Mouse (Mus musculus): ENCODE measurements at regions not wholly inside any gene's neighbourhood (a gene's known extent, or its start where the extent isn't known, plus 50 kb on each side); places are given as distances from the start of the nearest gene placed in this dataset.
"Not testable (repeated sequence)": the region's sequence is repeated elsewhere in the genome, so short reads cannot be mapped to it uniquely, and the experiment has no call there.

DNA sequence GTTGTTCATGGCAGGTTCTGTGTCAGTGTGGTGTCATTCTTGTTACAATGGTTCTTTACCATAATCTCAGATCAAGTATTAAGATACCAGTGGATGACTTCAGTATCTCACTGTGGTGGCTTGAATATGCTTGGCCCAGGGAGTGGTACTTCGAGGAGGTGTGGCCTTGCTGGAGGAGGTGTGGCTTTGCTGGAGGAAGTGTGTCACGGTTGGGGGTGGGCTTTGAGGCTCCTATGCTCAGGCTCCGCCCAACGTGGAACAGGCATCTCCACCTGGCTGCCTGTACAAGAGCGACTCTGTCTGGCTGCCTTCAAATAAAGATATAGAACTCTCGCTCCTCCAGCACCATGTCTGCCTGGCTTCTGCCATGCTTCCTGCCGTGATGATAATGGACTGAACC, 63.6 kb downstream of the Cd2 start:
- no peak for DNase-seq
- intact Hi-C loops (cut with DNase I), result no loop called here

DNA sequence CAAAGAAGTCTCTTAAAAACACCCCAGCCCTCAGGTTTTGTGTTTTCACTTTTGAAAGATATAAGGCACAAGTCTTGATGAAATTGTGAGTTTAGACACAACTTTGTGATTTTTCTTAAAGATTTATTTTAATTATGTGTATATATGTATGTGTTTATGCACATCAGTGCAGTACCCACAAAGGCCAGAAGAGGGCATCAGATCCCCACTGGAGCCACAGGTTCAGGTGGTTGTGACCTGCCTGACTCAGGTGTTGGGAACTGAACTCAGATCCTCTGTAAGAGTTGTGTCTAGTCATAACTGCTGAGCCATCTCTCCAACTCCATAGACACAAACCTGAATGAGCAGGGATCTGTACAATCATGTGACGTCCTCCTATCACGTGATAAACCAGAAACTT, 67.8 kb downstream of the Cd2 start:
- intact Hi-C loops (cut with DNase I), result no loop called here
- no peak for DNase-seq

DNA sequence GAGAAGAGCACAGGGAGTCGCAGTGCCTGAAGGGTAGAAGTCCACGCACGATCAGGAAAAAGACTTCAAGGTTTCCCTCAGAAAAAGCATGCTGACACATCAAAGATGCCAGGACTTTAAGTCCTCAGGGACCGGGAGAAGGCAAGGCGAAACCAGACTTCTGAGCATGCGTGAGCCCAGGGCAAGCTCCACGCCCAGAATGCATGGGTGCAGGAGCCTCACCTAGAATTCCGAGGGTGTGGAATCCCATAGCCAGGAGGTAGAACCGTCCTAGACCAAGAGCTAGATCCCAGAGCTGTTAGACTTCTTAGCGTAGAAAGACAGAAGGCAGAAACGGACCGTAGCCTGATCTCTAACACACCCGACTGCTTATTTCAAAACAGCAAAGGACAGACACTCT, 71.0 kb downstream of the Cd2 start:
- DNase-seq, result no peak
- intact Hi-C loops (cut with DNase I), result no loop called here

DNA sequence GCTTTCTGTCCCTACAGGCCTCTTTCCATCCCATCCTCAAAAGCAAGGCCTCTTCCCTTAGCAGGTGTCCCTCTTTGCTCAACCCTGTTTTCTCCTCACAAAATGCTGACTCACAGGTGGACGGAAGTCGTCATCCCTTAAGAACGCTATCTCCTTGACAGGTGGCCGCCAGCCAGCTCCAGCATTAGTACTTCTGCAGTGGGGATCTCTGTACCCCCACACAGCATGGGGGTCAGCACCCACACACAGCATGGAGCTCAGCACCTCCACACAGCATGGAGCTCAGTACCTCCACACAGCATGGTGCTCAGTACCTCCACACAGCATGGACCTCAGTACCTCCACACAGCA, 74.6 kb downstream of the Cd2 start:
- intact Hi-C loops (cut with DNase I), result no loop called here
- no peak for DNase-seq

DNA sequence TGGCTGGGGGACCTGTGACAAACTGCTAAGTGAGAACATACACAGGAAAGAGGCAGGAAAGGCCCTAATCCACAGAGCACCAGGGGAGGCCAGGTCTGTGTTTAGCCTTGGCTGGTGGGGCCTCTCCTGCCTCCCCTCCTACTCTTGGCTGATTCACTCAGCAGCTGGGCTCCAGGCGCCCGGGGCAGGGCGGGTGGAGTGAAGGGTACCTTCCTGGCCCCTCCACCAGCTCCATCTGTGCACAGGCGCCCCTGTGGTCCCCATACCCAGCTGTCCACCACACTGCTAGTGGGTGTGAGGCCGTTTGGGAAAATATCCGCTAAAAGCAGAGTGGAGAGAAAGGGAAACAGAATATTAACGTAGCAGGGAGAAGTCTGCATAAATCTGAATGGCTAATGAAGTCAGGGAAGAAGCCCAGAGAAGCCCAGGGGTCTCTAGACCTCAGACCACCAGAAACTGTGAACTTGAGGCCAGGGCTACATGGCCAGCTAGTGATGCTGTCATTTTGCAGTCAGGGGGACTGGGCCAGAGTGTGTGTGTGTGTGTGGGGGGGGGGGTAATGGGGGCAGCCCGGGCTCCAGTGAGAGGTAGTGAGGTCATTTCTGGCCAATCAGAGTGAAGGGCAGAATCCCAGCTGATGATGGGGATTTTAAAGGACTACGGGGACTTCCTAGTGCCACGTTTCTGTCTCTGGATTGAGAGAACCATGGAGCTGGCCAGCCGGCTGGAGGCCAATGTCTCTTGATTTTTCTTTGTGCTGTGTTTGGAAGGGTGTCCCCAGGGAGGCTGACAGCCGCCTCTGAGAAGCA, 75.1 kb downstream of the Cd2 start:
- intact Hi-C loops (cut with DNase I), result no loop called here
- peak; percentile 69 to 75 for DNase-seq

DNA sequence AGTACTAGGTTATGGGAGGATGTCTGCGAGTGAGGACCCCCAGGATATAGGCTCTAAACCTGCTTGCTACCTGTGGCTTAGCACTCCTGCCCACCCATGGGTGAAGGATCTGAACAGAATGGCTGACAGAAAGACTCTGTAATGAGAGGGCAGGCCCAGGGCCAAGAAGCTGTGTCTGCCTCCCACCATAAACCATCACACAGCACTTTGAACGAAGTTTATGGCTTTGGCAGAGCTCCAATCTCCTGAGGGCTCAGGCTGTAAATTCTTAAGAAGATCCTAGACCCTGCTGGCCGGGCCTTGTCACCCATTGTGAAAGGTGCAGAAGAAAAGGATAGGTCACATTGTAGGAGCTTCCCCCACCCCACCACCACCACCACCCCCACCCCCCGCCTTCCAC, 75.8 kb downstream of the Cd2 start:
- peak in 1 of 2 experiments; percentile 8 for DNase-seq
- intact Hi-C loops (cut with DNase I), result no loop called here

DNA sequence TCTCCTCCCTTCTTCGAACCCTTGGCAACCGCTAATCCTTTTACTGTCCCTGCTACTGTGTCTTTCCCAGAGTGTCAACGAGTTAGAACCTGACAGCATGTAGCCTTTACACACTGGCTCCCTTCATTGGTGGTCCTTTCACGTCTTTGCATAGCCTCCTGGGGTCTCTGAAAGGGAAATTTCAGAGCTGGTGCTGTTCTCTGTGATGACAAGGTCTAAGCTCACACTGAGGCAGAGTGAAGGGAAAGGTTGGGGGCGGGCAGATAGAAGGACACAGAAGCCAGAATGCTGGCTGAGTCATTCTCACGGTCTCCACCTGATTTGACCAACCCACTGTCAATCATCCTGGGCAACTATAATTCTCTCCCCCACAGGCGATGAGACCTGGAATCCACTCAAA, 78.2 kb downstream of the Cd2 start:
- no peak for DNase-seq
- intact Hi-C loops (cut with DNase I), result no loop called here

DNA sequence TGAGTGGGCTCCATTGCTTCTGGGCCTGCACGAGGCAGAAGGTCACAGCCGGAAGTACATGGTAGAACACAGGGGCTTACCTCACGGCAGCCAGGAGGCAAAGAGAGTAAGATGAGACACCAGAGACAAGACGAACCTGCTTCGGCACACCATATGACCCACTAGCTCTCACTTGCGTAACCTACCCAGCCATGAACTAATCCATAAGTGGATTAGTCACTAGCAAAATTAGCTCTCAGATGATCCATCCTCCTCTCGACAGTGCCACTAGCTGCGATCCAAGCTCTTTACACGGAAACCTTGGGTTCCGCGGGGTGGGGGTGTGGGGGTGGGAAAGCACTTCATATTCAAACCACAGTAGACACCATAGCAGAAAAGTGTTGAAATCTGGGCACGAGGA, 79.0 kb downstream of the Cd2 start:
- intact Hi-C loops (cut with DNase I), result no loop called here
- DNase-seq, result no peak

DNA sequence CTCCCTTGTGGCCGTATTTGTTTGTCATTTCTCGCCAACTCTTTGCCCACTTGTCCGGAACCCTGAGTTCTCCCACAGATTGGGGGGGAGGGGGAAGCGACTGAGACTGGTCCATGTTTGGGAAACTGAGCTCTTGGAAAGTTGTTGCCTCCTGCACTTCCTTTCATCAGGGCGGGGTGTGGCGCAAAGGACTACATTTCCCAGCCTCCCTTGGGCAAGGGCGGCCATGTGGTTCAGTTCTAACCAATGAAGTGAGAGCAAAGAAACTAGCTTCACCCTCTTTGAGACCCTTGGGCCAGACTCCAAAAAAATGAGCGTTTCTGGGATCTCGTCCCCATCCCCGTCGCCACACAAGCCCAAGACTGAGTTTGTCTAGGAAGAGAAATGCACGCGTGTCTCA, 81.6 kb downstream of the Cd2 start:
- intact Hi-C loops (cut with DNase I), result not testable (repeated sequence)
- DNase-seq, result peak; percentile 32 to 41

DNA sequence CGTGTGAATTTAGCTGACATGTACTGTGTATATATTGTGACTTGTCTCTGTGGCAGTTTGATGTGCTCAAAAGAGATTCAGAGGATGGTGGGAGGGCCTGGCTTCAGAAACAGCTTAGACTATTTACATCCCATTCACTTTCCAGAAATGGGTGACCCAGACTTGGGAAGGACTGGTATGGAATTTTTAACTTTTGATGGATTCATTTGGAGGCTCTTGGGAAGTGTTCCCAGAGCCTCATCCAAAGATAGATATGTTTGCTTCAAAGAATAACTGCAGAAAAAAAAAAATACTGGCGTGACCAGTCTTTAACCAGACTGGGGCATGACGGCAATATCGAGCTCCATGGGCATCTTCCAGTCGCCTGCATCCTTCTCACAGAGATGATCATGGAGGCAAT, 84.6 kb upstream of the Ptgfrn start:
- intact Hi-C loops (cut with DNase I), result no loop called here
- no peak for DNase-seq

DNA sequence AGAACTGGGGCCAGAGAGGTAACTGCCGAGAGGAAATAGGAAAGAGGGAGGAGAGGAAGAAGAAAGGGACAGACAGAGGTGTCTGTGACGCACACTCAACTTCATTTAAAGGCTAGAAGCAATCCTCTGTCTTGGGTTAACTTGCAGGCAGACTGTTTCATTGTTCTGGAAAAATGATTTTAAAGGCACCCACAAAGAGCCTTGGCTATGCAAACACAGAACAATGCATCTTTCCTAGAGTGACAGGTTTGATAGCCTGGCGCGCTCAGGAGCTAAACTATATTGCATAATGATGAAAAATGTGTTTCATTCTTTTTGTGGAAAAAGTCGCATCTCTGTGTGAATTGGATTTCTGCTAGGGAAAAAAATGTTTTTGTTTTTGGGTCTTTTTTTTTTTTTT, 84.2 kb upstream of the Ptgfrn start:
- no peak for DNase-seq
- intact Hi-C loops (cut with DNase I), result no loop called here

DNA sequence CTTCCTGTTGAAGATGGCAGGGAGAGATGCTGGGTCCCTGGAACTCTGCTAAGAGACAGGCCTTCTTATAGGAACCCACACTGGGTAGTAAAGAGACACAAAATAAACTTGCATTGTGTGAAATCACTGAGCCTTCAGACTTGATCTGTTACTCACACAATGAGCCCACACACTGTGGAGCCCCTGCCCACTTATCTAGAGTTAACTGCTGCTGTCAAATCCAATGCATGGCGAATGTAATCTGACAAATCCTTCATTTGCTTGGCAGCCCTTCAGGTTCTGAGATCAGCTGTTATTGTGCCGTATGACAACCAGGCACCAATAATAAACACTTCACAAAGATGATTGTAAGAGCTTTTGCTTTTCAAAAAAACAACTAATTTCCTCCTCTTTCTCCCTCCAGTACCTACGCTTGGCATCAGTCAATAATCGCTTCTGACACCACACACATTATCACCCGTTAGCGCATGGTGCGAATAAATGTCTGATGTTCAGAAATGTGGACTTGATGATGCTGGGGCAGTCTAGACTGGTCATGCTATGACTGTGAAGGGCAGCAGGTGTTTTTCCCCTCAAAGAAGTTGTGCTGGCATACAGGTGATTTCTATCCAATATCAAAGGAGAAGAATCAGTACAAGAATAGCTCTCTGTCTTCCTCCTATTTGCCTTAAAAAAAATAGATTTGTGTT, 81.4 kb upstream of the Ptgfrn start:
- intact Hi-C loops (cut with DNase I), result no loop called here
- DNase-seq, result peak; percentile 9 to 10

DNA sequence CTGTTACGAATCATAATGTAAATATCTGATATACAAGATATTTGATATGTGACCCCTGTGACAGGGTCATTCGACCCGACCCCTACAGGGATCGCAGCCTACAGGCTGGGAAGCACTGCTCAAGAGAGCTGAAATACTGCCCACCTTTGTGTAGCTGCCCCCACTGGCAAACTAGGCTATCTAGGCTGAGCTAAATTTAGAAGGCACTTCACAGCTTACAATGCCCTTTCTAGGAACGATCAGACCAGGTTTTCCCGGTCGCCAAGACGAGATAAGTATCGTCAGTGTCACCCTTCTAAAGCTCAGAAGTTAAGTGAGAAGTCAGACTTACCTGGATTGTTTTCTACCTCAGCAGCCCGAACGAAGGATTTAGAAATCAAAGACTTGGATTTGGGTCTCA, 71.9 kb upstream of the Ptgfrn start:
- intact Hi-C loops (cut with DNase I), result no loop called here
- peak; percentile 22 for DNase-seq

DNA sequence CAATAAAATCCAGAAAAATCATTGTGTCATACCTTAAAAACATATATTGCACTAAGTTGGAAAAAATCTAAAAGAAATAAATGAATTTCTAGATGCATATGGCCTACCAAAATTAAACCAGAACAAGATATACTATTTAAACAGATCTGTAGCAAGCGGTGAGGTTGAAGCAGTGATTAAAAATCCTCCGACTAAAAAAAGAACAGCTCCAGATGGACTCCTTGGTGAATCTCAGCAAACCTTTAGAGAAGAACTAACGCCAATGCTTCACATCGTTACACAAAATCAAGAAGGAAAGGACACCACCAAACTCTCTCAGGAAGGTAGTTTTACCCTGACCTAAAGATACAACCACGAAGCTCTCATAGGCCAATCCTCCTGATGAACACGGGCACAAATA, 63.9 kb upstream of the Ptgfrn start:
- intact Hi-C loops (cut with DNase I), result no loop called here
- no peak for DNase-seq

DNA sequence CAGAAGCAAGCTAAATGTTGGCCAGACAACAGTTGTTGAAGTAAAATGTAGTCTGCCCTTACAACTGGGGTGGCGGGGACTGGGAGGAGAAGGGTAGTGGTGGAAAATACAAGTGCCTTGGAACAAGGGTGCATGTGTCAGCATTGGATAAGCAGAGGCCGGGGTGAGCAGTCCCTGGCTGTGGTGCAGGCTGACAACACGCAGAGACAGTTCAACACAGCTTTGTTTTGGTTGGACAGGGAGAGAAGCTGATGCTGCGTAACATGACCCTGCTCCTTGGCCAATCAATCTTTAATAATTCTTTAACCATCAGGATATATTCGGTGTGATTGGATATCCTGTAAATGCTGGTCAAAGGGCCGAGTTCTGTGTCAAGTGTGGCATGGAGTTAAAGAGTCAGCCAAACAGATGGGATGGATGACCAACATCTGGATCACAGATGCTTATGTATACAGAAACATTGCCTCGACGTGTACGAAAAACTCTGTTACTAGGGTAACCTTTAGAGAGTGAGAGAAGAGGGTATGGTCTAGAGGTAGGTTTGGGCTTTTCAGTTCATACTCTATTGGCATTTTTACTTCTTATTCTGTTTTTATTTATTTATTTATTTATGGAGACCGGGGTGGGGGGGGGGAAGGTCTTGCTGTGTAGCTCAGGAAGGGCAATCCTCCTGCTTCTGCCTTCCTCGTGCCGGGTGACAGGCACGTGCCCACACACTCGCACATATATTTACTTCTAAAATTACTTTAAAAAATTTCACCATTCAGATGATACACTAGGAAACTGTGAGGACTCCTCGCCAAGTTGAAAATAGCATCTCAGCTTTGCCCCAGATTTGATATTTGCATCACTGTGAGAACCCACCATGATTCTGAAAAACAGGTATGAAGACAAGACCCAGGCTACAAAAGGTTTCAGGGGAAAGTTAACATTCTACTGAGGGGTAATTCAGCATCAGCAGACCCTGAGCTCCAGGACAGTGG, 60.2 kb upstream of the Ptgfrn start:
- intact Hi-C loops (cut with DNase I), result no loop called here
- DNase-seq, result no peak

DNA sequence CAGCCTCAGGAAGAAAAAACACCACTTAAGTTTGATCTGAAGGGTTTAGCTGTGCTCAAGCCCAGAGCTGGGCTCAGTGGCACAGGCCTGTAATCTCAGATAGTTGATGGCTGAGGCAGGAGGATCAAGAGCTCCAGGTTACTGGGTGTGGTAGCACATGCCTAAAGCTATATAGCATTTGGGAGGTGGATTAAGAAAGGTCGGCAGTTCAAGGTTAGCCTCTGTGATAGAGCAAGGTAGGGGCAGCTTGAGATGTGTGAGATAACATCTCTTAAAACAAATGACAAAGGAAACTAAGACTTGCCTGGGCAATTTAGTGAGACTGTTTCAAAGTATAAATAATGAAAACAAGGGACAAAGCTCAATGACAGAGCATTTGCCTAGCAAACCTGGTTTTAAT, 56.9 kb upstream of the Ptgfrn start:
- intact Hi-C loops (cut with DNase I), result no loop called here
- no peak for DNase-seq

DNA sequence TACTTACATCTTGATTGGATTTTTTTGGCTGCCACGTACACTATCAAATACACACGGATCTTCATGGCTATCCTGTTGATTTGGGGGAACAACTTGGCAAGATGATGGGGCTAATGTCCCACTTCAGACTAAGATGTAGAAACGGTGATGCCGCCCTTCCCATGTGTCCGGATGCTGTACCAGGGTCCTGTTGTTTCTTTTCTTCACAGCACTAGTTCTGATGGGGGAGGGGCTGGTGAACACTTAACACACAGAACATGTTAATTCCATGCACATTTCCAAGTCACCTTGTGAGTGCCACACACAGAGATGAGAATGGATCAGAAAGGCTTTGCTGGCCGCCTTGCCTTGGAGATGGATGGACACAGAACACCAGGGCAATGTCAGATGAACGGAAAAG, 56.5 kb upstream of the Ptgfrn start:
- DNase-seq, result no peak
- intact Hi-C loops (cut with DNase I), result no loop called here

DNA sequence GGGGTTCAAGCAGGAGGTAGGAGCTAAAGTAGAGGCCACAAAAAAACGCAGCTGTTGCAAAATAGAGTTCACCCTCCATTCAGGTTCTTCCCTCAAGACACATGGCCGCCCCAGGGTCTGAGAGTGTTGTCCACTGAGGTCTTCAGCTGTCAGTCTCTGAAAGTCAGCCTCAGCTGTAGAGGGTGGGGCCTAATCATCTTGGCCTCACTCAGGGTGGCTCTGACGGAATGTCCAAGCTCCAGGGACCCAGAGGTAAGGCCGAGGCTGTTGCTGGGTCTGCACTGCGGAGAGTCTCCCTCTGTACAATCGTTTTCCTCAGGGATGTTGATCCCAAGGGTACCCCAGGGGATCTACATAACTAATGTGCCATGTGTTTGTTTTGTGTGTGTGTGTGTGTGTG, 55.2 kb upstream of the Ptgfrn start:
- DNase-seq, result no peak
- intact Hi-C loops (cut with DNase I), result no loop called here

DNA sequence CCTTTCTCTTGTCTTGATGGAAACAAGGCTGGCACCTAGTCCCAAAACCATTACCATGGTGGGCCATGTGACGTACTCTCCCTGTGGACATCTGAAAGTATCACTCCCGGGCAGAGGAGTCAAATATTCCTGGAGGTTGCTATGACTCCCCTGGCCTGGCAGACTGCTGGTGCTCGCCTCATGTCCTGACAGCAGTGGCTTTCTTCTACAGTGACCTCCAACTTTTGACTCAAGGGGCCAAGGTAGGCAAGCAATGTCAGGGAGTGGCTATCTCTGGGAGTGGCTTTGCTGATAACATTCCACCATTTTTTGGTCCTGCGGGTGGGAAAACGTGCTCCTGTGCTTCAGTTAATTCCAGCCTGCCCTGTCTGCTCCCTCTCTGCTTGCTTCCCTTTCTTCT, 54.7 kb upstream of the Ptgfrn start:
- intact Hi-C loops (cut with DNase I), result loop anchor here (5.0 kb wide), 1 partner anchor 133 kb away; no protein-coding TSS in a partner anchor
- DNase-seq, result no peak

DNA sequence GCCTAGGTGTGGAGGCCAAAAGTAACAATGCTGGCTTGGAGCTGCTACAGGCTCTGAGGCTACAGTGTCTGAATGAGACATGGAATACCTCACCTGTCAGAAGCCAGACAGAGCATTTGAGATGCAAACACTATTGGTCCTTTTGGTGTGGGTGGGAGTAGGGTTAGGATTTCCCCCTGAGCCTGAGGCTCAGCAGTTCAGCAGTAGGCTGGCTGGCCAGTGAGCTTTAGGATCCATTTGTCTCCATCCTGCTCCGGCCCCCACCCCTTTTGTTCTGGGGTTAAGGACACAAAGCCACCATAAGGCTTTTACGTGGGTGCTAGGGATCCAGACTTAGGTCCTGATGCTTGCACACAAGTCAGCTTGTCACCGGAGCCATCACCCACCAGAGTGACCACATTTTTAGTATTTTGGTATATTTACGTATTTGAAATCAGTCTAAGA, 53.9 kb upstream of the Ptgfrn start:
- intact Hi-C loops (cut with DNase I), result loop anchor here (5.0 kb wide), 1 partner anchor 133 kb away; no protein-coding TSS in a partner anchor
- no peak for DNase-seq
